Mouse (Mus musculus): Measurements from ENCODE around the gene Anxa5.

The Anxa5 gene

GRCm38 (mm10) chr3:36488899-36489589, 13.3 kb upstream of the Anxa5 start:
- no peak for DNase-seq (ENCODE audit: low read depth in 2 of 2, low spot score in 2 of 2)

- no peak for DNase-seq (ENCODE audit: low read depth in 2 of 2, low spot score in 2 of 2)
Observed at GRCm38 (mm10) chr3:36488367-36488766, 12.7 kb upstream of the Anxa5 start.

GRCm38 (mm10) chr3:36486881-36487280, 11.2 kb upstream of the Anxa5 start:
- no peak for DNase-seq (ENCODE audit: low read depth in 2 of 2, low spot score in 2 of 2)

GRCm38 (mm10) chr3:36486176-36486575, 10.5 kb upstream of the Anxa5 start:
- no peak for DNase-seq (ENCODE audit: low read depth in 2 of 2, low spot score in 2 of 2)

GRCm38 (mm10) chr3:36484292-36484691, 8.6 kb upstream of the Anxa5 start:
- no peak for DNase-seq (ENCODE audit: low read depth in 2 of 2, low spot score in 2 of 2)

GRCm38 (mm10) chr3:36482940-36483339, 7.2 kb upstream of the Anxa5 start:
- DNase-seq (ENCODE audit: low read depth in 2 of 2, low spot score in 2 of 2), result no peak

GRCm38 (mm10) chr3:36481776-36482193, 6.1 kb upstream of the Anxa5 start:
- DNase-seq (ENCODE audit: low read depth in 2 of 2, low spot score in 2 of 2), result no peak

GRCm38 (mm10) chr3:36480486-36480885, 4.8 kb upstream of the Anxa5 start:
- no peak for DNase-seq (ENCODE audit: low read depth in 2 of 2, low spot score in 2 of 2)

- DNase-seq (ENCODE audit: low read depth in 2 of 2, low spot score in 2 of 2), result no peak
Observed at GRCm38 (mm10) chr3:36478776-36479175, 3.1 kb upstream of the Anxa5 start.

- DNase-seq (ENCODE audit: low read depth in 2 of 2, low spot score in 2 of 2), result no peak
Observed at GRCm38 (mm10) chr3:36476261-36477155, 814 bp upstream of the Anxa5 start.

GRCm38 (mm10) chr3:36474938-36475483, 683 bp downstream of the Anxa5 start:
- no peak for DNase-seq (ENCODE audit: low read depth in 2 of 2, low spot score in 2 of 2)

- DNase-seq (ENCODE audit: low read depth in 2 of 2, low spot score in 2 of 2), result no peak
Observed at GRCm38 (mm10) chr3:36474421-36474820, 1.3 kb downstream of the Anxa5 start.

GRCm38 (mm10) chr3:36473222-36473621, 2.5 kb downstream of the Anxa5 start:
- DNase-seq (ENCODE audit: low read depth in 2 of 2, low spot score in 2 of 2), result no peak

- no peak for DNase-seq (ENCODE audit: low read depth in 2 of 2, low spot score in 2 of 2)
Observed at GRCm38 (mm10) chr3:36471856-36472255, 3.8 kb downstream of the Anxa5 start.

- DNase-seq (ENCODE audit: low read depth in 2 of 2, low spot score in 2 of 2), result no peak
Observed at GRCm38 (mm10) chr3:36468871-36469270, 6.8 kb downstream of the Anxa5 start.

- no peak for DNase-seq (ENCODE audit: low read depth in 2 of 2, low spot score in 2 of 2)
Observed at GRCm38 (mm10) chr3:36467632-36468031, 8.1 kb downstream of the Anxa5 start.

GRCm38 (mm10) chr3:36465538-36465937, 10.2 kb downstream of the Anxa5 start:
- no peak for DNase-seq (ENCODE audit: low read depth in 2 of 2, low spot score in 2 of 2)

GRCm38 (mm10) chr3:36462348-36462747, 13.3 kb downstream of the Anxa5 start:
- no peak for DNase-seq (ENCODE audit: low read depth in 2 of 2, low spot score in 2 of 2)

GRCm38 (mm10) chr3:36461819-36462218, 13.9 kb downstream of the Anxa5 start:
- no peak for DNase-seq (ENCODE audit: low read depth in 2 of 2, low spot score in 2 of 2)

- DNase-seq (ENCODE audit: low read depth in 2 of 2, low spot score in 2 of 2), result no peak
Observed at GRCm38 (mm10) chr3:36460717-36461116, 15.0 kb downstream of the Anxa5 start.

- no peak for DNase-seq (ENCODE audit: low read depth in 2 of 2, low spot score in 2 of 2)
Observed at GRCm38 (mm10) chr3:36455566-36455965, 20.1 kb downstream of the Anxa5 start.

- no peak for DNase-seq (ENCODE audit: low read depth in 2 of 2, low spot score in 2 of 2)
Observed at GRCm38 (mm10) chr3:36455124-36455523, 20.6 kb downstream of the Anxa5 start.
